Mouse (Mus musculus): Measurements from ENCODE around the gene Ptgs1. TPM values are rescaled to one million over a fixed set of nuclear protein-coding genes. Genes with fewer than 3 reads are reported as not detected.
"Not testable (repeated sequence)": the region's sequence is repeated elsewhere in the genome, so short reads cannot be mapped to it uniquely, and the experiment has no call there.

The Ptgs1 gene
- polyA plus RNA-seq (2021) = 40.4 TPM

DNA sequence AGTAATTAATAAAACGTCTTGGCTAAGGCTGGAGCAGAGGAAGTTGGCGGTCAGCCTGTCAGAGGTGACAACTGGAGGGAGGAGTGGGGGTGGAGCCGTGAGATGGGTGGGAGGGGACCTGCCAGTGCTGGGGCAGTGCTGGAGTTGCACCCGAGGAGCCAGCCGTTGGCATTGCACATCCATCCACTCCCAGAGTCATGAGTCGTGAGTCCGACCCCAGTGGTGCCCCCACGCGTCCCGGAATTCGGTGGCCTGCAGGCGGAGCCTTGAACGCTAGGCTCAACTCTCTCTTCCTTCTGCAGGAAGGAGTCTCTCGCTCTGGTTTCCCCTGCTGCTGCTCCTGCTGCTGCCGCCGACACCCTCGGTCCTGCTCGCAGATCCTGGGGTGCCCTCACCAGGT is at the start of gene Ptgs1:
Gene Ptgs1 (plus strand): TSS at position 61 of the 400 bp plus-strand sequence.
- TF ChIP-seq CTCF (IDR thresholded peaks at IDR 0.05) = no peak
- ATAC-seq (peak; percentile 59), DNase-seq (ENCODE audit: low read depth, low spot score) (no peak)
- POLR2A ChIA-PET = no interaction called here
- in situ Hi-C loops (cut with MboI; ENCODE audit: low pct_unique_long_range_greater_than_20kb) = no loop called here
- no peaks in the 10 kb centered on the region for H3K27me3 ChIP-seq
- CTCF ChIA-PET = interaction anchor here (0.9 kb wide), 1 partner anchor 15 kb away, joined by 3 read pairs; no protein-coding TSS in a partner anchor

DNA sequence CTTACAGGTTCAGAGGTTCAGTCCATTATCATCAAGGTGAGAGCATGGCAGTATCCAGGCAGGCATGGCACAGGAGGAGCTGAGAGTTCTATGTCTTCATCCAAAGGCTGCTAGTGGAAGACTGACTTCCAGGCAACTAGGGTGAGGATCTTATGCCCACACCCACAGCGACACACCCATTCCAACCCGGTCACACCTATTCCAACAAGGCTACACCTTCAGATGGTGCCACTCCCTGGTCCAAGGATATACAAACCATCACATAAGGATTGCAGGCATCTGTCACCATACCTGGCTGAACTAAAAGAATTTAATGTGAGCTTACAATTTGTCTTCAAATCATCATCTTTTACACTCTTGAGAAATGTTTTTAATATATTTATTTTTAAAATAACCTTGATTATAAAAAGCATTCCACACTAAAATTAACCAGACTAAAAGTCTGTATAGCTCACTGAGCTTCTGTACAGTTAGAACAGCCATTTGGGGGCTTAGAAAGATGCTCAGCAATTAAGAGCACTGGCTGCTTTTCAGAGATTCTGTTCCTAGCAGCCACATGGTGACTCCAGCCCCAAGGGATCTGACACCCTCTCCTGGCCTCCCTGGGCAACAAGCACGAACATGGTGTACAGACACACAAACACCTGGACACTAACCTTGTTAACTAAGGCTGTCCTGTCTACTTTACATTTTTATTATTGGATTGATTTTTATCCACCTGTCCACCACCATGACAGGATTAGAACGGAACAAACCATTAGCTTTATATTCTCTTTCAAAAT is 48.4 kb upstream of the Ptgs1 start:
- DNase-seq (ENCODE audit: low read depth, low spot score); ATAC-seq; in situ Hi-C loops (cut with MboI; ENCODE audit: low pct_unique_long_range_greater_than_20kb); H3K27me3 ChIP-seq: not testable (repeated sequence)
- CTCF ChIA-PET = interaction anchor here (1.3 to 1.6 kb wide), 3 partner anchors 10 to 20 kb away, joined by 3 read pairs; no protein-coding TSS in a partner anchor
- POLR2A ChIA-PET = interaction anchor here (0.6 kb wide), 1 partner anchor 53 kb away, joined by 6 read pairs; no protein-coding TSS in a partner anchor

DNA sequence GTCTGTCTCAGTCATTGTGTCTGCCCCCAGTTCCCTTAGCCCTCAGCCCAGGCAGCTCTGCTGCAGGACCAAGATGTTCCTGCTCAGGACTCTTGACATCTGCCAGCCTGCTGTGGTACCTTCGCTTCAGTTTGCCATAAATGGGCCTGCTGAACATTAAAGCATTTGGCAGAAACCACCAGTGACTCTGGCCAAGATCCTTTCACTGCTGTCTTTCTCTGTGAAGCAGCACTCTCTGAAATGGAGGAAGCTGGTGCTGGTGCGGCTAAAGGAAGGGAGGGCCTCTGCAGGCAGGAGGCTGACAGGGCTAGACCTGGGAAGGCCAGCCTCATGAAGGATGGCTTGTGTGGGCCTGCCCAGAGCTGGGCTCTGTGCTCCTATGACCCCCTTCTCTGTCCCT is 46.9 kb upstream of the Ptgs1 start:
- in situ Hi-C loops (cut with MboI; ENCODE audit: low pct_unique_long_range_greater_than_20kb) = no loop called here
- ChIA-PET CTCF (interaction anchor here (2.3 kb wide), 1 partner anchor 14 kb away, joined by 6 read pairs; no protein-coding TSS in a partner anchor), POLR2A (no interaction called here)

DNA sequence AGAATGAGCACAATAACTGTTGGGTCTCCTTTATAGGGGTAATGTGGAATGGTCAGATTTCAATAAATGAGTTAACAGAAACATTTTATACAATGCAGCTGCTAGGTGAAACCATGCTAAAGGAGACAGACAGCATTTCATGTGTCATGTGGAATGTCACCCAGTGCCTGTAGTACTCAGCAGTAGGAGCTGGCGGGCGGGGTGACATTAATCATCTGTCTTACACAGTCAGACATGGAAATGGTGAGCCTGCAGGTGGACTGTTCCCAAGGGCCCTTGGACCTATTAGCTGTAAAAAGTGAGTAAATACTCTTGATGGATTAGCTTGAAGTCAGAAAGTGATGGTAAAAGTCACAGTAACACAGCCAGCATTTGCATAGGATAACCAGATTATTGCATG is 46.0 kb upstream of the Ptgs1 start:
- CTCF ChIA-PET = interaction anchor here (2.3 to 2.9 kb wide), 2 partner anchors 10 to 15 kb away, joined by 6 to 12 read pairs; no protein-coding TSS in a partner anchor
- TF ChIP-seq CTCF (IDR thresholded peaks at IDR 0.05) = no peak
- ATAC-seq (no peak), DNase-seq (ENCODE audit: low read depth, low spot score) (no peak)
- no peaks in the 10 kb centered on the region for H3K27me3 ChIP-seq
- POLR2A ChIA-PET = no interaction called here
- in situ Hi-C loops (cut with MboI; ENCODE audit: low pct_unique_long_range_greater_than_20kb) = no loop called here

More for the DNA sequence above, 46.9 kb upstream of the Ptgs1 start:
- no peak for DNase-seq (ENCODE audit: low read depth, low spot score)
- no peak for ATAC-seq
- H3K27me3 ChIP-seq = no peaks in the 10 kb centered on the region
- no peak for TF ChIP-seq CTCF (IDR thresholded peaks at IDR 0.05)

DNA sequence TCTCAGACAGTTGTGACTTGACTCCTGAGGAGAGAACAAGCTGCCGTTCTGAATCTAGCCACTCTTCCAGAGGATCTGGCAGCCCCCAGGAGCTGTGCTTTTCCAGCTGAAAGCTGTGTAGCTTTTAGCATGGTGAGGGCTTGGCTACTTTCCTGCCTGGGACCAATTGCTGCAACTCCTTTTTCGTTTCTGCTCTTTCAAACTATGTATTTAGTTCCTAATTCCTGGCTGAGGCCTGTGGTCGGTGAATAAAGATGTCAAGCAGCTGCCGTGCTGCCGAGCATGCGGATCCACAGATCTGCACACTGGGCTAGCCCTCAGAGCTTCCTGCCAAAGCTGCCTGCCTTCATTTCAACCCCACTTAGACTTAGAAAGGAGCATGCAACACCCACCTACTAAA is 45.4 kb upstream of the Ptgs1 start:
- TF ChIP-seq CTCF (IDR thresholded peaks at IDR 0.05) = no peak
- in situ Hi-C loops (cut with MboI; ENCODE audit: low pct_unique_long_range_greater_than_20kb) = no loop called here
- ChIA-PET CTCF (interaction anchor here (2.3 to 2.9 kb wide), 2 partner anchors 10 to 15 kb away, joined by 6 to 12 read pairs; no protein-coding TSS in a partner anchor), POLR2A (no interaction called here)
- no peaks in the 10 kb centered on the region for H3K27me3 ChIP-seq
- DNase-seq (ENCODE audit: low read depth, low spot score) (no peak), ATAC-seq (no peak)

DNA sequence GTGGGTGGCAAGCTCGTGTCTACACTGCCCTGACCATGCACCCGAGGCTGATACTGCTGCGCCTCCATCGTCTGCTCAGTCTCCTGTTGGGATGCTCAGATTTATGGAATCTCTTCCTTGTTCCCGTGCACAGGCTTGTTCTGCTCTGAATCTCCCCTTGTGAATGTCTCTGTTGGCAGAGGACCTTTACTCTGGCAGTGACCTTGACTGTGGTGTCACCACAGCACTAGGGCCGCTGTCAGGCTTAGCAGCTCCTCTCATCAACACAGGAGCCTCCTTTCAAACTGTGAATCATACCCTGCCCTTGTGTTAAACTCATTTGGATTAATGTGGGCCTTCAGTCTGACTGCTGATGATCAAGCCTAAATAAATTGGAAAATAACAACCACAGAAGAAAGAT is 41.0 kb upstream of the Ptgs1 start:
- DNase-seq (ENCODE audit: low read depth, low spot score); ATAC-seq; in situ Hi-C loops (cut with MboI; ENCODE audit: low pct_unique_long_range_greater_than_20kb); CTCF ChIA-PET; H3K27me3 ChIP-seq; POLR2A ChIA-PET: not testable (repeated sequence)

DNA sequence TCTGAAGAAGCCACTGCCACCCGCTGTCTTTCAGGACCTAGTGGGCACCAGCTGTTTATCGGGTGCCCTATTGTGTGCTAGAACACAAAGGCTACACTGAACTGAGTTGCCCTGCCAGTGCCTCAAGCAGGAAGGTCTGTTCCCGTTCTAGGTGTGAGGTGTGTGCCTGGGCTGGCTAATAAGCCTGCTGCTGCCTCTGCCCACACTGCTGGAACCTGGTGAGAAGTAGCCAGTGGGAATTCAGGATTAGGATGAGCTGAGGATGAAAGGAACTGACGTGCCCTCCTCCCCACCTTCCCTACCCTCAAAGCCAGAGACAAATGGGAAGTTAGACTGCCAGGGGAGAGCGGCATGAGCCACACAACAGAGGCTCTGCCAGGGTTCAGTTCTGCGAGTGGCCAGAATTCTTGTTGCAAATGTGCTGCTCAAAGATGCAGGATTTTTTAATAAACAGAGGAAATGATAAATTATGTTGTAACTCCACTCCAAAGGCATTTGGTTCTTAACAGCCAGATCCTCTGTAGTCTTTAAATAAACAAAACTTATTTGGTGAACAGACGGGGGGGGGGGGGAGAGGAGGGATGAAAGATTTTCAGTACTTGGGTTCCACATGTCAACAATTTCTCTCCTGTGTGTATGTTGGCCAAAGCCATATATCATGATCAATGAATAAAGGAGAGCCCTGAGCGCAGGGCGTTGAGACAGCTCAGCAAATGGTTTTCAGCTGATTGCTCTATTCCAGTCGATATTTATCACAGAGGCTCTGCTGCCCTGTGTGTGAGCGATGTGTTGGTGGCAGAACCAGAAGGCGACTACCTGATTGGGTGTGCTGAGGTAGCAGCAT is 38.9 kb upstream of the Ptgs1 start:
- TF ChIP-seq CTCF (IDR thresholded peaks at IDR 0.05) = no peak
- in situ Hi-C loops (cut with MboI; ENCODE audit: low pct_unique_long_range_greater_than_20kb) = no loop called here
- ChIA-PET POLR2A (no interaction called here), CTCF (interaction anchor here (1.2 kb wide), 1 partner anchor 34 kb away, joined by 3 read pairs; no protein-coding TSS in a partner anchor)
- ATAC-seq = no peak
- no peaks in the 10 kb centered on the region for H3K27me3 ChIP-seq
- no peak for DNase-seq (ENCODE audit: low read depth, low spot score)

DNA sequence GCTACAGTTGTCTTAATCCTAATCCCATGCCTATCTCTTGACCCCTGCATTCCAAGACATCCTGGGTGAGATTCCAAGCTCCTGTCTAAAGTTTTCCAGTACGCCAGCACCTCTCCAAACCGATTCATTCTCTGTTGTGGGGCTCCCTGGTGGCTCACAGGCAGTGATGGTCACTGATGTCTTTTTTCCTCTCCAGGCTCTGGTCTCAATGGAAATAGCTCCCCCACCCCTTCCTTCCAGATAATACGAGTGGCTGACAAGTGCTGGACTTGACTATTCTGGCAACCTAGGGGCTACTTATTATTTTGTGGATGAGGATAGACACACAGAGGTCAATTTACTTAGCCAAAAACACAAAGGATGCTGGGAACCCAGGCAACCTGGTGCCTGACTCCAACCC is 33.2 kb upstream of the Ptgs1 start:
- ATAC-seq (no peak), DNase-seq (ENCODE audit: low read depth, low spot score) (no peak)
- no peak for TF ChIP-seq CTCF (IDR thresholded peaks at IDR 0.05)
- in situ Hi-C loops (cut with MboI; ENCODE audit: low pct_unique_long_range_greater_than_20kb) = no loop called here
- POLR2A ChIA-PET = no interaction called here
- CTCF ChIA-PET = no interaction called here
- no peaks in the 10 kb centered on the region for H3K27me3 ChIP-seq

DNA sequence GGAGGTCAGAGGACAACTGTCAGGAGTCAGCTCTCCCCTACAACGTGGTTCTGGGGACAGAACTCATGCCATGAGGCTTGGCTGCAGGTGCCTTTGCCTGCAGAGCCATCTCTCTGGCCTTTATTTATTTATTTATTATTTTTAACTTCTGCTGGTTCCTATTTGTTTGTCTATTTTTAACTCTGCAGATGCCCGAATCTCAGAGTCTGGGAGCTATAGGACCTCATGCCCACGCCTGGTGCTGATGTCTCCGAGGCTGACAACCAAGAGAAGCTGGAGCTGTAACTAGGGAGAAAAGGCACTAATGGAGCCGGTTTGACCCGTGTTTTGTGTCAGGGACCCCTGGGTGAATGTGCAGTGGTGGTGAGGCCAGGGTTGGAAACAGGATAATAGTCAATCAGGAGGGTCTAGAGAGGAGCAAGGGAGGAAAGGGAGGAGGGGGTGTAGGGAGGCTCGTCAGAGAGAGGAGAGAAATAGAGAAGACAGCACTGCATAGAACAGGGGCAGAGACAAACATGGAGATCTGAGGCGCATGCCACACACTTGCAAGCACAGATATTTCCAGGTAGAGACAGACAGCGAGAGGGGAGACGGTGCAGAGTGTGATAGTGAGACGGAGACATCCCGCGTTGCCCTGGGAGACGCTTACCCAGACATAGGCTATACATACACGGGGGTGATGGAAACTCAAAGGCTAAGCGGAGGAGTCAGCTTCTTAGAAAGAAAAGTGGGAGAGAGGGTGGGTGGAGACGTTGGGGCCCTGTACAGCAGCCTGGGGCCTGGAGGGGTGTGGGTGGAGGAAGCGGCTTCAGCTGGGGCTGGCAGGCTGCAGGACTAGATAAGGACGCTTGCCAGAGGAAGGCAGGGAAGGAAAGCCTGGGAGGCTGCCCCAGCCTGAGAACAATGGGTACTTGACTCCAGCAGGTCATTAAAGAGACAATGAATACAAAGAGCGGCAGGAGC is 32.0 kb upstream of the Ptgs1 start:
- ATAC-seq = no peak
- no peaks in the 10 kb centered on the region for H3K27me3 ChIP-seq
- in situ Hi-C loops (cut with MboI; ENCODE audit: low pct_unique_long_range_greater_than_20kb) = no loop called here
- POLR2A ChIA-PET = no interaction called here
- CTCF ChIA-PET = no interaction called here
- TF ChIP-seq CTCF (IDR thresholded peaks at IDR 0.05) = no peak
- DNase-seq (ENCODE audit: low read depth, low spot score) = no peak

DNA sequence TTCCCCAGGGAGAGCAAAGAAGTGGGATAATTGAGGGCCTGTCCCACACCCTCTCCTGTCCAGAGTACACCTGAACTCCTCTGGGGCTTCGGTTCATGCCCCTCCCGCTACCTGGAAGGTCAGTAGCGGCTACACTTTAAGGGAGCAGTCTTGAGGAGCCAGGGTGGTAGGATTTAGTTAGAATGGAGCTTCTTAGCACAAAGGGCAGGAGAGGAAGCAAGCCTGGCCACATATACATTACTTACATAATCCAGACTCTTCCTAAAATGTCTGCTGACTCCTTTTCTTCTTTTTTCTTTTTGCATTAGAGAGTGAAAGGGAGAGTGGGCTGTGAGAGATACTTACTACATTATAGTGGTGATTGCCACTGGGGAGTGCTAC is 31.4 kb upstream of the Ptgs1 start:
- CTCF ChIA-PET = no interaction called here
- in situ Hi-C loops (cut with MboI; ENCODE audit: low pct_unique_long_range_greater_than_20kb) = no loop called here

More for the DNA sequence above, 31.4 kb upstream of the Ptgs1 start:
- DNase-seq (ENCODE audit: low read depth, low spot score) (no peak), ATAC-seq (no peak)
- POLR2A ChIA-PET = no interaction called here
- no peaks in the 10 kb centered on the region for H3K27me3 ChIP-seq
- TF ChIP-seq CTCF (IDR thresholded peaks at IDR 0.05) = no peak

Measured in Patski (cell line).